Mouse (Mus musculus): ENCODE data around the gene Ppat.
"Not testable (repeated sequence)": the region's sequence is repeated elsewhere in the genome, so short reads cannot be mapped to it uniquely, and the experiment has no call there.

Gene Ppat

GRCm38 (mm10) chr5:76947142-76947541, 4.2 kb downstream of the Ppat start:
- no peak for DNase-seq

- DNase-seq: no peak
These were observed 5.7 kb downstream of the Ppat start for GRCm38 (mm10) chr5:76945678-76946033.

- no peak for DNase-seq
These were observed 6.3 kb downstream of the Ppat start for GRCm38 (mm10) chr5:76944965-76945677.

GRCm38 (mm10) chr5:76942505-76942904, 8.9 kb downstream of the Ppat start:
- DNase-seq: no peak

- DNase-seq: no peak
These were observed 9.4 kb downstream of the Ppat start for GRCm38 (mm10) chr5:76941975-76942374.

GRCm38 (mm10) chr5:76939717-76940116, 11.7 kb downstream of the Ppat start:
- DNase-seq: no peak

- no peak for DNase-seq
These were observed 22.0 kb downstream of the Ppat start for GRCm38 (mm10) chr5:76929180-76929877.

- DNase-seq: no peak
These were observed 23.1 kb downstream of the Ppat start for GRCm38 (mm10) chr5:76928124-76928832.

GRCm38 (mm10) chr5:76924296-76924695, 27.1 kb downstream of the Ppat start:
- no peak for DNase-seq

- DNase-seq: peak; percentile 89
These were observed 27.9 kb downstream of the Ppat start for GRCm38 (mm10) chr5:76923428-76923827.

GRCm38 (mm10) chr5:76922833-76923232, 28.5 kb downstream of the Ppat start:
- DNase-seq: no peak

- not testable (repeated sequence) for DNase-seq
These were observed 38.9 kb downstream of the Ppat start for GRCm38 (mm10) chr5:76912522-76912921.

GRCm38 (mm10) chr5:76910807-76911206, 40.6 kb downstream of the Ppat start:
- no peak for DNase-seq

- no peak for DNase-seq
These were observed 45.3 kb downstream of the Ppat start for GRCm38 (mm10) chr5:76906155-76906499.

GRCm38 (mm10) chr5:76905405-76906154, 45.8 kb downstream of the Ppat start, which contains the start of gene Aasdh:
Aasdh (minus strand) TSS chr5:76905514.
- DNase-seq: peak; percentile 96

GRCm38 (mm10) chr5:76904713-76905404, 46.5 kb downstream of the Ppat start:
- DNase-seq: no peak

GRCm38 (mm10) chr5:76902131-76902530, 49.2 kb downstream of the Ppat start:
- no peak for DNase-seq

- no peak for DNase-seq
These were observed 58.3 kb downstream of the Ppat start for GRCm38 (mm10) chr5:76893084-76893483.

- no peak for DNase-seq
These were observed 58.8 kb downstream of the Ppat start for GRCm38 (mm10) chr5:76892608-76893007.

GRCm38 (mm10) chr5:76887011-76887410, 64.4 kb downstream of the Ppat start:
- no peak for DNase-seq

GRCm38 (mm10) chr5:76884107-76884506, 67.3 kb downstream of the Ppat start:
- no peak for DNase-seq

- DNase-seq: no peak
These were observed 75.1 kb downstream of the Ppat start for GRCm38 (mm10) chr5:76876106-76876758.

Measured in kidney, adult 18-20 months (tissue).